ENCODE assay signal across 8 mouse cellular contexts in genomic region chr5:64861471-64862199, GRCm38 (mm10). TPM values are rescaled to one million over a fixed set of nuclear protein-coding genes. Genes with fewer than 3 reads are reported as not detected.
DNase-seq lines count a peak whose midpoint lies in the region; ATAC-seq lines count a peak whose summit lies in the region.

No protein-coding gene starts in this region.

- WGBS in embryonic facial prominence, embryonic 12.5 days = 42% methylated on average over 17 of the region's 17 CpGs
- 24% methylated on average over 17 of the region's 17 CpGs for WGBS in liver, embryonic 12.5 days (ENCODE audit: insufficient replicate concordance)
- 21% methylated on average over 17 of the region's 17 CpGs for WGBS in stomach, embryonic 15.5 days

- peak; percentile 64 to 68 for DNase-seq in cerebellum, postnatal 10 days
- no peak for DNase-seq in cerebellum, adult 9-10 months
- peak; percentile 45 for DNase-seq in 3134 (ENCODE audit: extremely low read depth, insufficient read length, low spot score)
- DNase-seq in heart, postnatal 4 days = peak; percentile 44
- DNase-seq in frontal cortex, adult 2 months (ENCODE audit: extremely low spot score in 1 of 2, low spot score in 1 of 2) = no peak

- H3K9me3 ChIP-seq in embryonic facial prominence, embryonic 12.5 days = no peaks in the 10 kb centered on the region
- no peaks in the 10 kb centered on the region for H3K9me3 ChIP-seq in liver, embryonic 12.5 days (replicated peaks)
- H3K9me3 ChIP-seq in stomach, embryonic 15.5 days = no peaks in the 10 kb centered on the region

- no peak overlapping the region for H3K9ac ChIP-seq in embryonic facial prominence, embryonic 12.5 days
- H3K9ac ChIP-seq in liver, embryonic 12.5 days = peak overlapping the region; percentile 47
- no peak overlapping the region for H3K9ac ChIP-seq in stomach, embryonic 15.5 days

- peak overlapping the region; percentile 79 for H3K27ac ChIP-seq in embryonic facial prominence, embryonic 12.5 days
- H3K27ac ChIP-seq in liver, embryonic 12.5 days = peak overlapping the region; percentile 55
- peak overlapping the region; percentile 96 for H3K27ac ChIP-seq in stomach, embryonic 15.5 days

- peak overlapping the region; percentile 31 for H3K4me2 ChIP-seq in embryonic facial prominence, embryonic 12.5 days (replicated peaks)
- peak overlapping the region; percentile 68 for H3K4me2 ChIP-seq in liver, embryonic 12.5 days
- H3K4me2 ChIP-seq in stomach, embryonic 15.5 days = peak overlapping the region; percentile 48

- H3K36me3 ChIP-seq in embryonic facial prominence, embryonic 12.5 days = no peaks in the 10 kb centered on the region
- H3K36me3 ChIP-seq in liver, embryonic 12.5 days = no peaks in the 10 kb centered on the region
- H3K36me3 ChIP-seq in stomach, embryonic 15.5 days = no peaks in the 10 kb centered on the region

- peaks cover 22% of the 10 kb centered on the region for H3K4me1 ChIP-seq in embryonic facial prominence, embryonic 12.5 days
- peaks cover 48% of the 10 kb centered on the region for H3K4me1 ChIP-seq in liver, embryonic 12.5 days
- peaks cover 33% of the 10 kb centered on the region for H3K4me1 ChIP-seq in stomach, embryonic 15.5 days

- peak; percentile 57; the same call in 1 of the 2 replicates for ATAC-seq in embryonic facial prominence, embryonic 12.5 days (ENCODE audit: insufficient number of reproducible peaks, insufficient read depth, low FRiP score, low TSS enrichment)
- peak; percentile 47 for ATAC-seq in liver, embryonic 12.5 days
- ATAC-seq in stomach, embryonic 15.5 days (ENCODE audit: insufficient read depth, low FRiP score, low read depth) = peak; percentile 81

- no peak overlapping the region for H3K4me3 ChIP-seq in embryonic facial prominence, embryonic 12.5 days
- H3K4me3 ChIP-seq in liver, embryonic 12.5 days = peak overlapping the region; percentile 28
- H3K4me3 ChIP-seq in stomach, embryonic 15.5 days (replicated peaks) = peak overlapping the region; percentile 15; the same call in 1 of the 2 replicates

- no peaks in the 10 kb centered on the region for H3K27me3 ChIP-seq in embryonic facial prominence, embryonic 12.5 days
- H3K27me3 ChIP-seq in liver, embryonic 12.5 days (replicated peaks) = no peaks in the 10 kb centered on the region
- no peaks in the 10 kb centered on the region for H3K27me3 ChIP-seq in stomach, embryonic 15.5 days (replicated peaks)

RNA-seq across cellular contexts. Expression of gene Klf3, which starts 58.4 kb away (rescaled TPM):
- 45.2 and 50.8 TPM in 2 replicates for polyA plus RNA-seq in embryonic facial prominence, embryonic 12.5 days (2016; fragmentation: Nextera tagmentation; extraction: Ambion mirVana)
- total RNA-seq in heart, postnatal 4 days (2021) = 10 to 100 TPM; 73.2 to 76.3 TPM
- polyA plus RNA-seq in liver, embryonic 12.5 days (2016; fragmentation: Nextera tagmentation; extraction: Ambion mirVana) = 91.2 and 105 TPM in 2 replicates
- 103 and 104 TPM in 2 replicates for polyA plus RNA-seq in stomach, embryonic 15.5 days (2015; fragmentation: Nextera tagmentation; extraction: Ambion mirVana)
- 21.7 and 25.4 TPM in 2 replicates for polyA plus RNA-seq in frontal cortex, adult 2 months (2012; rRNA removed)

Comparison
In these comparisons a context has a peak if more than half of its experiments do, and no peak if none do; other contexts are left out.
1. DNase-seq: peak in cerebellum, postnatal 10 days (2 of 2), 3134 (single experiment) and heart, postnatal 4 days (single experiment); none in cerebellum, adult 9-10 months (single experiment) and frontal cortex, adult 2 months (0 of 2).
2. Peak in every context shown above with its lines, with median percentiles within 50 percentile points of each other: ATAC-seq, H3K27ac ChIP-seq and H3K4me2 ChIP-seq.